Mouse (Mus musculus) liver, embryonic 14.5 days (tissue): ENCODE results near the gene Fubp1.

ENCODE experiments used
- CTCF ChIP-seq: IDR thresholded peaks from 2 replicates; pipeline ENCODE4 v1.5.1; 2016; ENCODE audit warnings: antibody characterized with exemption, low read depth, control low read depth
- EP300 ChIP-seq: IDR thresholded peaks from 2 replicates; pipeline ENCODE4 v1.6.1; 2016; ENCODE audit warnings: antibody characterized with exemption, low read depth

- TF ChIP-seq CTCF, result no peak
- TF ChIP-seq EP300, result no peak
Observed at GRCm38 (mm10) chr3:152160607-152161006, 49.6 kb upstream of the Fubp1 start.
